Mouse (Mus musculus) embryonic facial prominence, embryonic 10.5 days (tissue): ENCODE results near the gene Adm. TPM values are rescaled to one million over a fixed set of nuclear protein-coding genes. Genes with fewer than 3 reads are reported as not detected.

Source experiments
- DNase-seq: peaks from one replicate; pipeline ENCODE4 v3.0.0-alpha.2; 2017; ENCODE audit warnings: low spot score
- H3K27ac ChIP-seq: fragments of 300-500 bp; sonication (generic); replicated peaks from 2 replicates; pipeline ENCODE4 v1.5.1; 2016; ENCODE audit warnings: mild to moderate bottlenecking
- H3K27me3 ChIP-seq: fragments of 300-500 bp; sonication (generic); replicated peaks from 2 replicates; pipeline ENCODE4 v1.6.1; 2016; ENCODE audit warnings: low read depth, mild to moderate bottlenecking; ENCODE audit not compliant: poor library complexity, severe bottlenecking
- H3K36me3 ChIP-seq: fragments of 300-500 bp; sonication (generic); replicated peaks from 2 replicates; pipeline ENCODE4 v1.6.1; 2016; ENCODE audit warnings: mild to moderate bottlenecking, moderate library complexity
- H3K4me1 ChIP-seq: fragments of 300-500 bp; sonication (generic); 2 replicates; pipeline ENCODE4 v1.6.1; 2016
- H3K4me3 ChIP-seq: fragments of 300-500 bp; sonication (generic); 2 replicates; pipeline ENCODE4 v1.5.1; 2016; ENCODE audit warnings: mild to moderate bottlenecking, moderate library complexity
- H3K9me3 ChIP-seq: fragments of 300-500 bp; sonication (generic); 2 replicates; pipeline ENCODE4 v1.6.1; 2016; ENCODE audit warnings: mild to moderate bottlenecking
- WGBS: fragments of 180-500 bp; shearing (Covaris S2); methylation state at CpG from one replicate; pipeline ENCODE4 v1.1.7; 2016; 5-methylcytosine and 5-hydroxymethylcytosine counted together
- polyA plus RNA-seq: library from polyadenylated mRNA; unstranded; fragments of >200 nt; fragmentation: Nextera tagmentation; extraction: Ambion mirVana; gene quantifications from 2 replicates; pipeline ENCODE4 v1.2.1, GENCODE M21; 2016

Adm gene
- polyA plus RNA-seq, 1 experiment from 2014 or later, result 1.9 TPM

- H3K27me3 ChIP-seq, result peaks cover 30% of the 10 kb centered on the region
- H3K36me3 ChIP-seq, result no peaks in the 10 kb centered on the region
- H3K27ac ChIP-seq, result 0 out of 2 replicates have a peak overlapping the region, but pooled peaks have one; percentile 8
- DNase-seq, result no peak
- H3K4me1 ChIP-seq, result peaks cover 22% of the 10 kb centered on the region
- peak overlapping the region; percentile 94 for H3K4me3 ChIP-seq
- no peaks in the 10 kb centered on the region for H3K9me3 ChIP-seq
- 7% methylated on average over 11 of the region's 11 CpGs for WGBS
Observed at GRCm38 (mm10) chr7:110615792-110616191, 11.7 kb upstream of the Adm start.

DNA sequence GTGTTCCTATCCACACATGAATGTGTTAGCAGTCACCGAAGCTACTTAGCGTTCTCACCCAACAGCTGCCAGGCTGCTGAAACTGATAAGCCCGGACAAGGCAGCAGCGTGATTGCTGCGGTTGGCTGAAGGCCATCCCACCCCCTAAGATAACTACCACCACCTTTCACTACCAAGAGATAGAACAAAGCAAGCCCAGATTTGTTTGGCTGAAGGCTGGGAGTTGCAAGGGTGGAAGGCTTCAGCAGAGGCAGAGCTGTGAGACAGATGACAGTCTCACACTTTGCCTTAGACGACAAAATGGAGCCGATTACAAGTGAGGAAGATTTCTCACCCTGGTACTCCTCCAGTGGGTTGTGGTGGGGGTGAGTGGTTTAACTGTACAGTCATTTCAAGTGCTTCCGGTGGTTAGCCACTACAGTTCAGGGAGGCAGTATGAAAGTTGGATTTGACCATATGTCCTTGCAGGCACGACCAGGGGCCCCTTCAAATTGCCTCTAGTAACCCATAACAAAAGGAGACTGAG lies 8.3 kb upstream of the Adm start:
- DNase-seq, result no peak
- H3K4me3 ChIP-seq, result no peak overlapping the region
- H3K27ac ChIP-seq, result no peak overlapping the region
- H3K36me3 ChIP-seq, result no peaks in the 10 kb centered on the region
- WGBS, result 58% methylated on average over 9 of the region's 9 CpGs
- peaks cover 9% of the 10 kb centered on the region for H3K4me1 ChIP-seq
- peaks cover 44% of the 10 kb centered on the region for H3K27me3 ChIP-seq
- H3K9me3 ChIP-seq, result no peaks in the 10 kb centered on the region

- Histone ChIP-seq H3K4me1 (peaks cover 36% of the 10 kb centered on the region), H3K36me3 (no peaks in the 10 kb centered on the region), H3K27me3 (peaks cover 78% of the 10 kb centered on the region), H3K4me3 (no peak overlapping the region), H3K27ac (no peak overlapping the region), H3K9me3 (no peaks in the 10 kb centered on the region)
- 59% methylated on average over 2 of the region's 2 CpGs for WGBS
- DNase-seq, result no peak
Observed at GRCm38 (mm10) chr7:110624067-110624466, 3.4 kb upstream of the Adm start.

DNA sequence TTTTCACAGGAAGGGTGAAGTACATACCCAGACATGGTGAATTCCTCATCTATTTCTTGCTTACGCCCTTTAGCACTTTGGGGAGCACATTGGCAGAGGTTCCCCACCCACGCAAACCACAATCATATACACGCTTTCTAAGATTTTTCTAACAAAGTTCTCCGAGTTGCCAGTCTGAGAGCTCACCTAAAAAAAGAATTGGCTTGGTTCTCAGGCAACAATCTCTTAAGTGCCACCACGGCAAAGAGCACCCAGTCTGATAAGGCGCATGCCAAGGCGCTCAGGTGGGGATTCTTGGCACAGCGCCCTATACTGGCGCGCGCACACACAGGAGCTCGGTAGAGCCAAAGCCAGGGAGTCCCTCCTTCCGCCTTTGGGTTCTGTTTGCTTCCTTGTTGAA lies 2.5 kb upstream of the Adm start:
- Histone ChIP-seq H3K27ac (no peak overlapping the region), H3K27me3 (peaks cover 78% of the 10 kb centered on the region)
- 87% methylated on average over 13 of the region's 13 CpGs for WGBS

DNA sequence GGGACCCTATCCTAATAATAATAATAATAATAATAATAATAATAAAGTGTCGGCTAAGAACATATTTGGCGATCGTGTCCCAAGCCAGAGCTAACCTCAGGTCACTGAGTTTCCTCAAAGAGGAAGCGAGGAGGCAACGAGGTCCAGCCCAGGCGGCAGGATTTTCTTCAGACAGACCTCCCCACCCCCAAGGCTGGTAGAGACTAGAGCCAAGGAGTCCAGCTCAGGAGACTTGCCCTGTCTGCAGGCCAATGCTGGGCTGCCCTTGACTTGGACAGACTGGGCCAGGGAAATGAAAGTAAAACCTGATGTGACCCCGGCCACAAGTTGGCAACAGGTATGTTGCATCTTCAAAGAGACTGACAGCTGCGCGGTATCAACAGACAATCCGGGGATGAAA lies 2.0 kb upstream of the Adm start:
- Histone ChIP-seq H3K4me3 (peak overlapping the region; percentile 41), H3K27me3 (peaks cover 77% of the 10 kb centered on the region), H3K9me3 (no peaks in the 10 kb centered on the region), H3K36me3 (no peaks in the 10 kb centered on the region), H3K27ac (no peak overlapping the region), H3K4me1 (peaks cover 45% of the 10 kb centered on the region)
- 55% methylated on average over 10 of the region's 10 CpGs for WGBS
- no peak for DNase-seq

More for the DNA sequence above, 2.5 kb upstream of the Adm start:
- Histone ChIP-seq H3K4me1 (peaks cover 41% of the 10 kb centered on the region), H3K9me3 (no peaks in the 10 kb centered on the region), H3K36me3 (no peaks in the 10 kb centered on the region), H3K4me3 (no peak overlapping the region)
- DNase-seq, result no peak

DNA sequence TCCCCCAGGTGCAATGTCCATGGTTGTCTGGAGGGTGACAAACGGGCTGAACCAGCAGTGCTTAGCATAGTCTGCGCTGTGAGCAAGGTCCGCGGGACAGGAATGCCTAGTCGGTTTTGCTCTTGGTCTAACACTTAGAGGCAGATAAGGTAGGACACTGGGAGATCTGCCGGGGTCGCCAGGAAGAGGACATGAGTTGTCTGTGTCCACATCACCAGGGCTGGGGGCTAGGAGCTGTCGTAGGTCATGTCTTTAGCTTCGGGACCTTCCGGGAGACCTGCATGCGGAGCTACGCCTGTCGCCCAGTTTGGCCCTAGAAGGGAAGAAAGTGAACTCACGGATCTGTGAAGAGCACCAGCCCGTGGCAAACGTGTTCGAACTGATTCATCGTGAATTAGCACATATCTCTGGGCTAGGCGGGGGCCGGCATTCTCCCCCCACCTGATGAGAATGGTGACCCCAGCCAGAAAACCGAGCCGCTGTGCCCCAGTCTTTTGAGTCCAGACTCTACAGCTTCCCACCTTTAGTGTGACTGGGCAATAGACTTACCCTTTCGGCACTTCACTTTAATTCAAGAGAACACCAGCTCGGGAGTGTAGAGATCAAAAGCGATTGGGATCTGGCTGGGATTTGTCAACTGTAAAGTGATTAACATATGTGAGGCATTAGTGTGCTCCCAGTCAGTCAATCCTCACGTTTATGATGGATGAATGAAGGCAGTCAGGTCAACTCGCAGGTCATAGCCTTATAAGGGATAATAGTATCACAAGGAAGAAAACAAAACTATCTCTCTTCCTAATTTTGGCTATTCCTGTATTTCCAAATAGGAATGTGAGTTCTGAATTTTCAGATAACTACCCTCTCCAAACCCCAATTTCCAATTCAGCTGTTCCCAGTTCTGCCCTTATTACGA lies 1.0 kb upstream of the Adm start:
- Histone ChIP-seq H3K27me3 (peaks cover 86% of the 10 kb centered on the region), H3K36me3 (no peaks in the 10 kb centered on the region), H3K4me3 (peak overlapping the region; percentile 59), H3K4me1 (peaks cover 50% of the 10 kb centered on the region), H3K9me3 (no peaks in the 10 kb centered on the region), H3K27ac (no peak overlapping the region)
- peak; percentile 46 for DNase-seq
- WGBS, result 4% methylated on average over 28 of the region's 28 CpGs

DNA sequence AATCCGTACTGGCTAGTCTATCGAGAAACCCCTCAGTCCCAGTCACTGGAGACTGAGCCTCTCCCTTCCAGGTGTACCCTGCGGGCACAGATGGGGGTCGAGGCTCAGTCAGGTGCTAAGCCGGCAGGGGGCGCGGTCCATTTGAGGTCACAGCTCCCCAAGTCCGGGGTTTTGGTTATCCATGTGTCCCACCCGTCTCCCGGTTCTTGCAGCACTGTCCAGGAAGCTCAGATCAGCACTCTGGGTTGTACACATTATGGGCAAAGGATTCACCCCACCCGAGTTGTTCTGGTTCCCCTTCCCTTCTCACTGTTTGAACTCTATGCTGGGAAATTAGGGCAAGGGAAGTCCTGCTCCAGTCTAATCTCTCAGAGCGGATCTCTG lies 370 bp upstream of the Adm start:
- H3K9me3 ChIP-seq, result no peaks in the 10 kb centered on the region
- H3K36me3 ChIP-seq, result no peaks in the 10 kb centered on the region
- peaks cover 50% of the 10 kb centered on the region for H3K4me1 ChIP-seq
- H3K27ac ChIP-seq, result no peak overlapping the region
- peak overlapping the region; percentile 59 for H3K4me3 ChIP-seq
- WGBS, result under 1% methylated on average over 12 of the region's 12 CpGs
- peaks cover 89% of the 10 kb centered on the region for H3K27me3 ChIP-seq
- peak; percentile 63 for DNase-seq

DNA sequence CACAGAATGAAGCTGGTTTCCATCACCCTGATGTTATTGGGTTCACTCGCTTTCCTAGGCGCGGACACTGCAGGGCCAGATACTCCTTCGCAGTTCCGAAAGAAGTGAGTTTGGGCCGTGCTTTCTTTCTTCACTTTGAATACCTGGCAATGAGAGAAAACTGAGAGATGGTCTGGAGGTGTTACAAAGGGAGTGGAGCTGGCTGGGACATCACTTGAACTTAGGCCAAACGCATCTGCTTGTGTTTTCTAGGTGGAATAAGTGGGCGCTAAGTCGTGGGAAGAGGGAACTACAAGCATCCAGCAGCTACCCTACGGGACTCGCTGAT lies 776 bp downstream of the Adm start:
- H3K36me3 ChIP-seq, result no peaks in the 10 kb centered on the region
- no peak for DNase-seq
- WGBS, result 1% methylated on average over 11 of the region's 11 CpGs
- H3K27ac ChIP-seq, result peak overlapping the region; percentile 55; the same call in 1 of the 2 replicates
- H3K9me3 ChIP-seq, result no peaks in the 10 kb centered on the region
- peak overlapping the region; percentile 59 for H3K4me3 ChIP-seq
- H3K4me1 ChIP-seq, result peaks cover 50% of the 10 kb centered on the region
- peaks cover 92% of the 10 kb centered on the region for H3K27me3 ChIP-seq

GRCm38 (mm10) chr7:110628611-110629354 lies 1.3 kb downstream of the Adm start:
- H3K4me1 ChIP-seq, result peaks cover 50% of the 10 kb centered on the region
- H3K4me3 ChIP-seq, result peak overlapping the region; percentile 59
- 1% methylated on average over 33 of the region's 33 CpGs for WGBS
- H3K27me3 ChIP-seq, result peaks cover 89% of the 10 kb centered on the region
- no peaks in the 10 kb centered on the region for H3K36me3 ChIP-seq
- H3K9me3 ChIP-seq, result no peaks in the 10 kb centered on the region
- H3K27ac ChIP-seq, result peak overlapping the region; percentile 55
- DNase-seq, result peak; percentile 69

- DNase-seq, result peak; percentile 92
- WGBS, result under 1% methylated on average over 36 of the region's 36 CpGs
- Histone ChIP-seq H3K4me1 (peaks cover 50% of the 10 kb centered on the region), H3K36me3 (no peaks in the 10 kb centered on the region), H3K27me3 (peaks cover 76% of the 10 kb centered on the region), H3K9me3 (no peaks in the 10 kb centered on the region), H3K27ac (peak overlapping the region; percentile 82), H3K4me3 (peak overlapping the region; percentile 61)
Observed at GRCm38 (mm10) chr7:110629892-110630666, 2.6 kb downstream of the Adm start.

- Histone ChIP-seq H3K4me1 (peaks cover 41% of the 10 kb centered on the region), H3K4me3 (no peak overlapping the region), H3K27me3 (peaks cover 63% of the 10 kb centered on the region), H3K27ac (peak overlapping the region; percentile 82; the same call in 1 of the 2 replicates), H3K36me3 (no peaks in the 10 kb centered on the region), H3K9me3 (no peaks in the 10 kb centered on the region)
- WGBS, result 73% methylated on average over 16 of the region's 16 CpGs
- DNase-seq, result no peak
Observed at GRCm38 (mm10) chr7:110631136-110631888, 3.9 kb downstream of the Adm start.
